Mouse (Mus musculus) ovary, postnatal 36 days (tissue): ENCODE measurements around the gene Cd7.
A peak's percentile ranks its signal among the peaks of the same experiment; 100 is the strongest.

ENCODE experiments used
- DNase-seq: peaks from one replicate; pipeline ENCODE4 v3.0.0; 2022; ENCODE audit warnings: low spot score, mixed read lengths

Cd7 gene

GRCm38 (mm10) chr11:120990951-120991526 lies 48.2 kb downstream of the Cd7 start, which contains the start of gene Csnk1d:
Gene Csnk1d, minus strand, starts transcription at chr11:120991330.
- peak; percentile 99 for DNase-seq

- peak; percentile 54 for DNase-seq
These were observed 49.0 kb downstream of the Cd7 start for GRCm38 (mm10) chr11:120990126-120990781.

GRCm38 (mm10) chr11:120989523-120989922 lies 49.7 kb downstream of the Cd7 start:
- DNase-seq = no peak

GRCm38 (mm10) chr11:120988410-120988809 lies 50.8 kb downstream of the Cd7 start:
- no peak for DNase-seq

- no peak for DNase-seq
These were observed 51.6 kb downstream of the Cd7 start for GRCm38 (mm10) chr11:120987608-120988007.
